Mouse (Mus musculus) lung, postnatal 0 days (tissue): ENCODE measurements around the gene Fam241a. TPM values are rescaled to one million over a fixed set of nuclear protein-coding genes. Genes with fewer than 3 reads are reported as not detected.

Experiments used
- ATAC-seq: fragments of 200-750 bp; cut with Nextera tagmentation; 2 replicates; pipeline ENCODE4 v1.8.0; 2017; ENCODE audit warnings: moderate library complexity
- DNase-seq: peaks from one replicate; pipeline ENCODE4 v3.0.0-alpha.2; 2016; ENCODE audit warnings: low spot score
- H3K27ac ChIP-seq: fragments of 300-500 bp; sonication (generic); 2 replicates; pipeline ENCODE4 v1.5.1; 2014; ENCODE audit warnings: antibody characterized with exemption, mild to moderate bottlenecking, low read length, mixed read lengths
- H3K27me3 ChIP-seq: fragments of 300-500 bp; sonication (generic); replicated peaks from 2 replicates; pipeline ENCODE4 v1.6.1; 2014; ENCODE audit warnings: low read length, mixed read lengths; ENCODE audit not compliant: insufficient read depth
- H3K36me3 ChIP-seq: fragments of 300-500 bp; sonication (generic); 2 replicates; pipeline ENCODE4 v1.6.1; 2014; ENCODE audit warnings: low read length, mixed read lengths; ENCODE audit not compliant: insufficient read depth
- H3K4me1 ChIP-seq: fragments of 300-500 bp; sonication (generic); 2 replicates; pipeline ENCODE4 v1.6.1; 2014; ENCODE audit warnings: antibody characterized with exemption, low read depth, low read length, mixed read lengths; ENCODE audit not compliant: insufficient read depth
- H3K4me2 ChIP-seq: fragments of 300-500 bp; sonication (generic); replicated peaks from 2 replicates; pipeline ENCODE4 v1.6.1; 2014; ENCODE audit warnings: low read depth, mild to moderate bottlenecking, low read length, moderate library complexity, mixed read lengths
- H3K4me3 ChIP-seq: fragments of 300-500 bp; sonication (generic); 2 replicates; pipeline ENCODE4 v1.5.1; 2014; ENCODE audit warnings: low read depth, low read length
- H3K9ac ChIP-seq: fragments of 300-500 bp; sonication (generic); replicated peaks from 2 replicates; pipeline ENCODE4 v1.6.1; 2014; ENCODE audit warnings: low read depth, mild to moderate bottlenecking
- H3K9me3 ChIP-seq: fragments of 300-500 bp; sonication (generic); 2 replicates; pipeline ENCODE4 v1.6.1; 2016; ENCODE audit warnings: low read length, mixed read lengths
- CTCF ChIP-seq: IDR thresholded peaks from 2 replicates; pipeline ENCODE4 v1.5.1; 2016; ENCODE audit warnings: antibody characterized with exemption, mild to moderate bottlenecking
- EP300 ChIP-seq: IDR thresholded peaks from 2 replicates; pipeline ENCODE4 v1.6.1; 2016; ENCODE audit warnings: antibody characterized with exemption, mild to moderate bottlenecking, control low read depth
- WGBS: fragments of 180-500 bp; shearing (Covaris S2); extraction: QIAGEN DNeasy Blood & Tissue Kit; methylation state at CpG from one replicate; pipeline ENCODE4 v1.1.7; 2014; 5-methylcytosine and 5-hydroxymethylcytosine counted together
- polyA plus RNA-seq: library from polyadenylated mRNA; unstranded; fragments of >200 nt; fragmentation: Nextera tagmentation; extraction: Ambion mirVana; gene quantifications from 2 replicates; pipeline ENCODE4 v1.2.1, GENCODE M21; 2015

Gene Fam241a
- polyA plus RNA-seq, 1 experiment from 2014 or later, result 23.1 TPM

DNA sequence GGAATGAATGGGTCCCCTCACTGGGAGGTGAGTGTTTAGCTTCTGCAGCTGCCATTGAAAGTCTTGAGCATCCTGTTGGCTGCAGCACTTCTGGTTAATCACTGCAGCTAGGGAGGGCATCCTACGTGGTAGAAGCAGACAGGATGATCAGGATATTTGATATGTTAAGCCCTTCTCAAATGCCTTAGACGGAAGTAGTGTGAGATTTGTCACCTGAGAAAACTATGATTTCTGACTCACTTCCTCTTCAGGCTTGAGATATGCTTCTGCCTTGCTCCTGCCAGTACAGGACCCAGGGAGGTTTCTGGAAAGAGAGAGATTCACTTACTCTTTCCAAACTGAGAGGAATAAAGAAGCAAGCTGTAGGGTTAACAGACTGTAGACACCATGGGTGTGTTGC lies 27.1 kb upstream of the Fam241a start:
- DNase-seq, result no peak
- 45% methylated on average over 2 of the region's 2 CpGs for WGBS
- Histone ChIP-seq H3K27ac (no peak overlapping the region), H3K4me1 (no peaks in the 10 kb centered on the region), H3K27me3 (no peaks in the 10 kb centered on the region), H3K9ac (no peak overlapping the region), H3K36me3 (no peaks in the 10 kb centered on the region), H3K4me3 (no peak overlapping the region), H3K9me3 (no peaks in the 10 kb centered on the region), H3K4me2 (no peak overlapping the region)
- ATAC-seq, result no peak
- no peak for TF ChIP-seq EP300
- no peak for TF ChIP-seq CTCF

GRCm38 (mm10) chr3:127922125-127922524 lies 26.0 kb upstream of the Fam241a start:
- H3K4me3 ChIP-seq, result no peak overlapping the region
- no peak overlapping the region for H3K4me2 ChIP-seq
- TF ChIP-seq EP300, result no peak
- TF ChIP-seq CTCF, result no peak
- no peak for ATAC-seq
- no peak for DNase-seq
- H3K27ac ChIP-seq, result no peak overlapping the region
- no peaks in the 10 kb centered on the region for H3K27me3 ChIP-seq
- H3K4me1 ChIP-seq, result no peaks in the 10 kb centered on the region
- WGBS, result 57% methylated on average over 5 of the region's 5 CpGs
- H3K9me3 ChIP-seq, result no peaks in the 10 kb centered on the region
- H3K36me3 ChIP-seq, result no peaks in the 10 kb centered on the region
- no peak overlapping the region for H3K9ac ChIP-seq

- WGBS, result 64% methylated on average over 9 of the region's 9 CpGs
- H3K4me3 ChIP-seq, result no peak overlapping the region
- ATAC-seq, result no peak
Observed at GRCm38 (mm10) chr3:127917999-127918661, 22.0 kb upstream of the Fam241a start.

DNA sequence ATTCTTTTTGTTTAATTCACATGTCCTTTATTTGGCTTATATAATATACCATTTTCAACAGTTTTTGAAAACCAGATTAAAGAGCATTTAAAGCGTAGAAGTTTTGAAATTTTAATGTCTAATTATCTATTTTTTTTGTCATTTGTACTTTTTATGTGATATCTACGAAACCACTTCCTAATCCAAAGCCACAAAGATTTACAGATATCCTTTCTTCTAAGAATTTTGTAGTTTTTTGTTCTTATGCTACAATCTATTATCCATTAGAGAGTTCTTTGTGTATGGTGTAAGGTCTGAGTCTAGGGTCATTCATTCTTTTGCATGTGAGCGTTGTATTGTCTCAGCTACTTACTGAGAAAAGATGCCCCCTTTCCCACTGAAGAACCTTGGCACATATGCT lies 21.4 kb upstream of the Fam241a start:
- Histone ChIP-seq H3K9me3 (no peaks in the 10 kb centered on the region), H3K27ac (no peak overlapping the region), H3K4me2 (no peak overlapping the region), H3K27me3 (no peaks in the 10 kb centered on the region), H3K4me1 (no peaks in the 10 kb centered on the region), H3K4me3 (no peak overlapping the region), H3K36me3 (no peaks in the 10 kb centered on the region), H3K9ac (no peak overlapping the region)
- DNase-seq (no peak), ATAC-seq (no peak)
- WGBS, result 91% methylated on average over 3 of the region's 3 CpGs
- TF ChIP-seq EP300 (no peak), CTCF (no peak)

More at GRCm38 (mm10) chr3:127917999-127918661, 22.0 kb upstream of the Fam241a start:
- no peaks in the 10 kb centered on the region for H3K27me3 ChIP-seq
- TF ChIP-seq CTCF, result no peak
- TF ChIP-seq EP300, result no peak
- no peak overlapping the region for H3K9ac ChIP-seq
- H3K4me1 ChIP-seq, result no peaks in the 10 kb centered on the region
- no peak overlapping the region for H3K4me2 ChIP-seq
- H3K36me3 ChIP-seq, result no peaks in the 10 kb centered on the region
- H3K27ac ChIP-seq, result no peak overlapping the region
- H3K9me3 ChIP-seq, result no peaks in the 10 kb centered on the region
- DNase-seq, result no peak

DNA sequence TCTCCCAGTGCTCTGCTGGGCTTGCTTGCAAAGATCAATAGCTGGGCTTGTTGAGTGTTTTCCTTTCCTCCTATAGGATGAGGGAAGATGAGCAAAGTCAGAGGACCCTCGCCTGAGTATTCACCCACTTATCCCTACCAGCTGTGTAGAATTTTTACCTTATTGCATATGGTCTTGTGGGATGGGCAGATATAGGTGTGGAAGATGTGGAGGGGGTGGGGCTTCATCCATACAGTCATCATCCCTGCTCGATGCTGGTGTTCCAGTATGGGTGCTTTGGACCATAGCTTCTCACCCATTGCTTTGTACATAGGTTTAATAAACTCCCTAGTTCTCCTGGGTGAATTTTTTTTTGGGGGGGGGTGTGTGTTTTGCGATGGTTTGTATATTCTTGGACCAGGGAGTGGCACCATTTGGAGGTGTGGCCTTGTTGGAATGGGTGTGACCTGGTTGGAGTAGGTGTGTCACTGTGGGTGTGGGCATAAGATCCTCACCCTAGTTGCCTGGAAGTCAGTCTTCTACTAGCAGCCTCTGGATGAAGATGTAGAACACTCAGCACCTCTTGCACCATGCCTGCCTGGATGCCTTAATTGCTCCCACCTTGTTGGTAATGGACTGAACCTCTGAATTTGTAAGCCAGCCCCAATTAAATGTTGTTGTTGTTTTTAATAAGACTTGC lies 19.7 kb upstream of the Fam241a start:
- no peak for ATAC-seq
- TF ChIP-seq CTCF, result no peak
- TF ChIP-seq EP300, result no peak
- no peak for DNase-seq
- Histone ChIP-seq H3K4me3 (no peak overlapping the region), H3K4me1 (no peaks in the 10 kb centered on the region), H3K27me3 (no peaks in the 10 kb centered on the region), H3K4me2 (no peak overlapping the region), H3K27ac (no peak overlapping the region), H3K9me3 (no peaks in the 10 kb centered on the region), H3K36me3 (no peaks in the 10 kb centered on the region), H3K9ac (no peak overlapping the region)
- WGBS, result 90% methylated on average over 3 of the region's 3 CpGs

DNA sequence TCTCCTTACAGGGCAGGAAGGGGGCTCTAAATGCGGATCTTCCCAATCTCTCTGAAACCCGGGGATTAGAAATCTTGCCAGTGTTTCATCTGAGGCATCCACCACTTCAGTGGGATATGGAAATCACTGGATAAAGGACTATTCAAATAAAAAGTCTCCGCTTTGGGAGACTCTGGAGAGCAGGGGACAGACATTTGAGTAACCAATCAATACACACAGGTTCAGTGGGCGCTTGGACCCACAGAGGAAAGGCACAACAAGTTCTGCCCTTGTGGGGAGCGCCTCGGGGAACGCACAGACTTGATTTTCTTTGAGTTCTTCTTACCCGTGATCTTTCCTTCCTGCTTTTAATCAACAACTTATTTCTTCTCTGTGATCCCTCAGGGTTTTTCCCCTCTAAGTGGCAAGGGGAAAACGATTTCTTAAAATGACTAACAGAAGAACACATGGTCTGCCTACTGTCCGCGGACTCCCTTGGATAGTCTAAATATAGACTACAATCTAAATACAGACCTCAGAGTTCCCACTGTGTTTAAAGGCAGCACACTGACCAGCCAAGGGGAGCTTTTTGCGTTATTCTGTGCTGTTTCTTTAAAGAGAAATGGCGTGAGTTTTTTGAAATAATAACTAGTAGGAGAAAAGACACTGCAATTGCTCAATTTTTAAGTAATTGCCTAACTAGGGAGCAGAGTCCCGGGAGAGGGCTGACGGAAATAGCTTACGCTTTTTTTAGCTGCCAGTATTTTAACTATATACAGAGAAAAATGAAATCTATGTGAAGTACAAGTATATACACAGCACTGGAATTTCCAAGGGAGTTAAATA lies 18.0 kb upstream of the Fam241a start:
- no peaks in the 10 kb centered on the region for H3K9me3 ChIP-seq
- H3K4me3 ChIP-seq, result no peak overlapping the region
- 27% methylated on average over 16 of the region's 16 CpGs for WGBS
- no peak for TF ChIP-seq CTCF
- peak; percentile 58 for TF ChIP-seq EP300
- H3K27ac ChIP-seq, result peak overlapping the region; percentile 16; the same call in 1 of the 2 replicates
- no peaks in the 10 kb centered on the region for H3K27me3 ChIP-seq
- H3K4me2 ChIP-seq, result peak overlapping the region; percentile 32
- DNase-seq (peak; percentile 85), ATAC-seq (peak; percentile 76)
- H3K9ac ChIP-seq, result no peak overlapping the region
- H3K4me1 ChIP-seq, result no peaks in the 10 kb centered on the region
- H3K36me3 ChIP-seq, result no peaks in the 10 kb centered on the region
